Mouse (Mus musculus) activated CD4-positive, CD25-positive, alpha-beta regulatory T cell, adult 4 months (primary cell): ENCODE measurements around the gene Mrpl34. TPM values are rescaled to one million over a fixed set of nuclear protein-coding genes. Genes with fewer than 3 reads are reported as not detected.
"Not testable (repeated sequence)": the region's sequence is repeated elsewhere in the genome, so short reads cannot be mapped to it uniquely, and the experiment has no call there.

Source experiments
- ATAC-seq: one replicate; pipeline ENCODE4 v1.8.0; 2017
- polyA plus RNA-seq, 2 experiments: library from polyadenylated mRNA; unstranded; fragments of 100-300 nt; shearing (Covaris generic); gene quantifications; one replicate each; pipeline ENCODE4 v1.2.1; 2017

Gene Mrpl34
- 100 to 1,000 TPM in 1 of 2 experiments, 10 to 100 TPM in 1; 70.3 to 101 TPM for polyA plus RNA-seq

GRCm38 (mm10) chr8:71464513-71465500 lies at the start of gene Mrpl34:
TSS of gene Mrpl34 (plus strand) at chr8:71464959.
- ATAC-seq, result peak; percentile 50

GRCm38 (mm10) chr8:71422121-71422520 lies 42.6 kb upstream of the Mrpl34 start:
- ATAC-seq, result no peak

GRCm38 (mm10) chr8:71432935-71433334 lies 31.8 kb upstream of the Mrpl34 start:
- not testable (repeated sequence) for ATAC-seq

GRCm38 (mm10) chr8:71437041-71437440 lies 27.7 kb upstream of the Mrpl34 start:
- no peak for ATAC-seq

GRCm38 (mm10) chr8:71441404-71441803 lies 23.4 kb upstream of the Mrpl34 start:
- ATAC-seq, result peak; percentile 65

- no peak for ATAC-seq
Measured at GRCm38 (mm10) chr8:71445096-71445495, 19.7 kb upstream of the Mrpl34 start.

GRCm38 (mm10) chr8:71451337-71451736 lies 13.4 kb upstream of the Mrpl34 start:
- no peak for ATAC-seq

GRCm38 (mm10) chr8:71451777-71452176 lies 13.0 kb upstream of the Mrpl34 start:
- no peak for ATAC-seq

GRCm38 (mm10) chr8:71452669-71453068 lies 12.1 kb upstream of the Mrpl34 start:
- ATAC-seq, result no peak

GRCm38 (mm10) chr8:71454668-71455067 lies 10.1 kb upstream of the Mrpl34 start:
- no peak for ATAC-seq

- ATAC-seq, result no peak
Measured at GRCm38 (mm10) chr8:71456906-71457305, 7.9 kb upstream of the Mrpl34 start.

GRCm38 (mm10) chr8:71457659-71458270 lies 7.0 kb upstream of the Mrpl34 start:
- no peak for ATAC-seq

GRCm38 (mm10) chr8:71460716-71461115 lies 4.0 kb upstream of the Mrpl34 start:
- ATAC-seq, result no peak

- ATAC-seq, result no peak
Measured at GRCm38 (mm10) chr8:71461152-71461840, 3.5 kb upstream of the Mrpl34 start.

GRCm38 (mm10) chr8:71462191-71462590 lies 2.6 kb upstream of the Mrpl34 start:
- ATAC-seq, result no peak

- ATAC-seq, result peak; percentile 88
Measured at GRCm38 (mm10) chr8:71462786-71463185, 2.0 kb upstream of the Mrpl34 start.

- peak; percentile 33 for ATAC-seq
Measured at GRCm38 (mm10) chr8:71463188-71464033, 1.3 kb upstream of the Mrpl34 start, which contains the start of gene Abhd8. TSS of gene Abhd8 (minus strand) at chr8:71463655.

- ATAC-seq, result no peak
Measured at GRCm38 (mm10) chr8:71465733-71466132, 974 bp downstream of the Mrpl34 start.

GRCm38 (mm10) chr8:71466198-71466597 lies 1.4 kb downstream of the Mrpl34 start:
- no peak for ATAC-seq

GRCm38 (mm10) chr8:71467201-71467600 lies 2.4 kb downstream of the Mrpl34 start:
- ATAC-seq, result no peak

- ATAC-seq, result no peak
Measured at GRCm38 (mm10) chr8:71468001-71468400, 3.2 kb downstream of the Mrpl34 start.

- ATAC-seq, result peak; percentile 80
Measured at GRCm38 (mm10) chr8:71468916-71469315, 4.2 kb downstream of the Mrpl34 start, which contains the start of gene Dda1. TSS of gene Dda1 (plus strand) at chr8:71469199.
